Mouse (Mus musculus): ENCODE results near the gene Hspbap1. TPM values are rescaled to one million over a fixed set of nuclear protein-coding genes. Genes with fewer than 3 reads are reported as not detected.

The Hspbap1 gene
- polyA plus RNA-seq, 1 experiment from 2014 or later = 21.9 TPM

- Histone ChIP-seq H3K4me3 (replicated peaks) (no peak overlapping the region), H3K9me3 (no peaks in the 10 kb centered on the region), H3K27ac (no peak overlapping the region), H3K9ac (replicated peaks) (no peak overlapping the region), H3K36me3 (no peaks in the 10 kb centered on the region), H3K4me2 (replicated peaks) (no peak overlapping the region), H3K27me3 (peaks cover 31% of the 10 kb centered on the region), H3K4me1 (replicated peaks) (peaks cover 13% of the 10 kb centered on the region)
- WGBS = 83% methylated on average over 11 of the region's 11 CpGs
- no peak for ATAC-seq
Measured at GRCm38 (mm10) chr16:35867726-35868125, 97.6 kb downstream of the Hspbap1 start.

DNA sequence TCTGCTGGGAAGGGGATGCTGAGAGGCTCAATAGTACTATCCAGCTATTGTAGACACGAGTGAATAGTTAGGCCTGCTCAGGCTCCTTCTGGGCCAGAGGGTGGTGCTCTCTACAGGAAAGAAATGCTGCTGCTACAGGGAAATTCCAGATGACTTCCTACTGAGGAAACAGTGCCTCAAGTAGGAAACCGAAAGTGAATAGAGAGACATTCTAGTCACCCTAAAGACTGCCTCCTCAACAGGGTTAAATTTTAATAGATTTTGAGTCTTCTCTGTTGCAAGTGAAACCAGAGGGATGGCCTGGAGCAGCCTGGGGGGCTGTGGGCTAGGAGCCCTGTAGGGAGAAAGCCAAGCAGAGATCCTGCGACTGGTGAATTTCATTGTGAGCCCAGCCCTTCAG is 99.0 kb downstream of the Hspbap1 start:
- no peak for ATAC-seq
- Histone ChIP-seq H3K4me3 (replicated peaks) (no peak overlapping the region), H3K9ac (replicated peaks) (no peak overlapping the region), H3K36me3 (no peaks in the 10 kb centered on the region), H3K27me3 (peaks cover 38% of the 10 kb centered on the region), H3K4me1 (replicated peaks) (peaks cover 13% of the 10 kb centered on the region), H3K4me2 (replicated peaks) (no peak overlapping the region), H3K9me3 (no peaks in the 10 kb centered on the region), H3K27ac (no peak overlapping the region)
- 34% methylated on average over 3 of the region's 3 CpGs for WGBS

- Histone ChIP-seq H3K27ac (no peak overlapping the region), H3K9ac (replicated peaks) (no peak overlapping the region), H3K4me1 (replicated peaks) (peaks cover 13% of the 10 kb centered on the region), H3K4me3 (replicated peaks) (no peak overlapping the region), H3K27me3 (peaks cover 38% of the 10 kb centered on the region), H3K9me3 (no peaks in the 10 kb centered on the region), H3K4me2 (replicated peaks) (no peak overlapping the region), H3K36me3 (no peaks in the 10 kb centered on the region)
- WGBS = 77% methylated on average over 6 of the region's 6 CpGs
- no peak for ATAC-seq
Measured at GRCm38 (mm10) chr16:35869656-35870055, 99.5 kb downstream of the Hspbap1 start.

GRCm38 (mm10) chr16:35870581-35871047 is 100.4 kb downstream of the Hspbap1 start:
- peak overlapping the region; percentile 46 for H3K4me3 ChIP-seq (replicated peaks)
- H3K27me3 ChIP-seq = peaks cover 38% of the 10 kb centered on the region
- peaks cover 13% of the 10 kb centered on the region for H3K4me1 ChIP-seq (replicated peaks)
- H3K9me3 ChIP-seq = no peaks in the 10 kb centered on the region
- no peak for ATAC-seq
- under 1% methylated on average over 12 of the region's 12 CpGs for WGBS
- no peaks in the 10 kb centered on the region for H3K36me3 ChIP-seq
- no peak overlapping the region for H3K27ac ChIP-seq
- H3K9ac ChIP-seq (replicated peaks) = peak overlapping the region; percentile 56
- peak overlapping the region; percentile 70 for H3K4me2 ChIP-seq (replicated peaks)

GRCm38 (mm10) chr16:35871048-35871851 is 101.1 kb downstream of the Hspbap1 start, which contains the start of gene Parp14:
Parp14 (minus strand) TSS chr16:35871544.
- H3K4me3 ChIP-seq (replicated peaks) = peak within 1 kb of the TSS; percentile 46
- peak within 1 kb of the TSS; percentile 70 for H3K4me2 ChIP-seq (replicated peaks)
- H3K27ac ChIP-seq = no peak within 1 kb of the TSS
- peak within 1 kb of the TSS; percentile 56 for H3K9ac ChIP-seq (replicated peaks)
- H3K9me3 ChIP-seq = no peaks in the 10 kb centered on the region
- peak; percentile 68 for ATAC-seq
- H3K27me3 ChIP-seq = peaks cover 38% of the 10 kb centered on the region
- peaks cover 13% of the 10 kb centered on the region for H3K4me1 ChIP-seq (replicated peaks)
- no peaks in the 10 kb centered on the region for H3K36me3 ChIP-seq
- 1% methylated on average over 36 of the region's 38 CpGs for WGBS

GRCm38 (mm10) chr16:35871898-35872297 is 101.7 kb downstream of the Hspbap1 start:
- no peaks in the 10 kb centered on the region for H3K36me3 ChIP-seq
- 25% methylated on average over 12 of the region's 12 CpGs for WGBS
- H3K27me3 ChIP-seq = peaks cover 38% of the 10 kb centered on the region
- ATAC-seq = no peak
- peak overlapping the region; percentile 46; the same call in 1 of the 2 replicates for H3K4me3 ChIP-seq (replicated peaks)
- H3K4me2 ChIP-seq (replicated peaks) = peak overlapping the region; percentile 70
- H3K9ac ChIP-seq (replicated peaks) = no peak overlapping the region
- no peak overlapping the region for H3K27ac ChIP-seq
- H3K9me3 ChIP-seq = no peaks in the 10 kb centered on the region
- peaks cover 13% of the 10 kb centered on the region for H3K4me1 ChIP-seq (replicated peaks)

DNA sequence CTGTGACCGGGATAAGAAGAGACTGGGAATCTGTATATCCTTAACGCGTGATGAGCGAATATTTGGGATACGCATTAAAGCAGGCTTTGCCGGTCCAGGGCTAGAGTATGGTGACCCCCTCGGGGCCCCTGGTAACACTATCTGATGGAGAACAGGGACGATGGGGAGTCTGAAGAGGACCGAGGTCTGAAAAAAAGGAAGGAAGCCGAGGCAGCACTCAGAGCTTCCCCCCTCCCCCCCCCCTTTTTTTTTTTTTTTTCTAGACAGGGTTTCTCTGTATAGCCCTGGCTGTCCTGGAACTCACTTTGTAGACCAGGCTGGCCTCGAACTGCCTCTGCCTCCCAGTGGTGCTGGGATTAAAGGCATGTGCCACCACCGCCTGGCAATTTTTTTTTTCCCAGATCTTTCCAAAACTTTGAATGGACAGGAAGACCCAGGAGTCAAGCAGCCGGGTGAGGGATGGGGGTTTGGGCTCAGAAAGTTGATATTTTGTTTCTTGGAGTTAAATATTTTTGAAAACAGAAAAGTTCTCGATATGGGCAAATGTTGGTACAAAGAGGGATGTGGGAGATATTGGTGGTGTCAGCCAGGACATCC is 102.3 kb downstream of the Hspbap1 start:
- peaks cover 38% of the 10 kb centered on the region for H3K27me3 ChIP-seq
- H3K36me3 ChIP-seq = no peaks in the 10 kb centered on the region
- no peak overlapping the region for H3K4me3 ChIP-seq (replicated peaks)
- no peak overlapping the region for H3K9ac ChIP-seq (replicated peaks)
- ATAC-seq = no peak
- no peaks in the 10 kb centered on the region for H3K9me3 ChIP-seq
- no peak overlapping the region for H3K27ac ChIP-seq
- H3K4me1 ChIP-seq (replicated peaks) = peaks cover 13% of the 10 kb centered on the region
- H3K4me2 ChIP-seq (replicated peaks) = no peak overlapping the region
- 46% methylated on average over 14 of the region's 14 CpGs for WGBS

DNA sequence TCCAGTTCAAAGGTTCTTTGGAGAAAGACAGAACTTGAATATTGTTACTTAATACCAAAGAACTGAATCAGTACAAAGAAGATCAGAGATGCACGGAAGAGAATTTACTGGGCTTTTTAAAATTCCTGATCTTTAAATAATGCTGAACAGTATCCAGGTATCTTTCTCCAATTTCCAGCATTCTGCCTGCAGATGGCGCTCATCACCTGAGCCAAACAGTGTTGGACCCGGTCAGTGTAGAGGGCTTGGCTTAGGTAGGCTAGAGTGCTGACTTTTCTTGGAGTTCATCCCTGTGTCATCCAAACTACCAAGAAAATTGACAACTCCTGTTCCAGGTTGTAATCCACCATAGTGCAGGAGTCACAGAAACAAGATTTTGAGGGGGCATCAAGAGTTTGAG is 104.2 kb downstream of the Hspbap1 start:
- Histone ChIP-seq H3K9me3 (no peaks in the 10 kb centered on the region), H3K4me1 (replicated peaks) (peaks cover 13% of the 10 kb centered on the region), H3K27me3 (peaks cover 38% of the 10 kb centered on the region), H3K27ac (no peak overlapping the region), H3K9ac (replicated peaks) (no peak overlapping the region), H3K4me3 (replicated peaks) (no peak overlapping the region), H3K4me2 (replicated peaks) (no peak overlapping the region), H3K36me3 (no peaks in the 10 kb centered on the region)
- no peak for ATAC-seq
- WGBS = 34% methylated on average over 3 of the region's 3 CpGs

Other genes starting within 250 kb of the Hspbap1 start
- gene Sema5b, start 229.2 kb upstream of the Hspbap1 start, polyA plus RNA-seq (2015; fragmentation: Nextera tagmentation; extraction: Ambion mirVana) = 36.9 and 43.6 TPM in 2 replicates
- gene Dirc2, start 1.0 kb upstream of the Hspbap1 start, polyA plus RNA-seq (2015; fragmentation: Nextera tagmentation; extraction: Ambion mirVana) = 22.7 and 27.9 TPM in 2 replicates
- gene Parp14, start 101.2 kb downstream of the Hspbap1 start, polyA plus RNA-seq (2015; fragmentation: Nextera tagmentation; extraction: Ambion mirVana) = 0.24 and 0.35 TPM in 2 replicates
- gene Parp9, start 168.1 kb downstream of the Hspbap1 start, polyA plus RNA-seq (2015; fragmentation: Nextera tagmentation; extraction: Ambion mirVana) = 1.5 and 1.8 TPM in 2 replicates
- 1.3 and 1.4 TPM in 2 replicates for gene Dtx3l, start 168.8 kb downstream of the Hspbap1 start, polyA plus RNA-seq (2015; fragmentation: Nextera tagmentation; extraction: Ambion mirVana)
- gene Kpna1, start 208.4 kb downstream of the Hspbap1 start, polyA plus RNA-seq (2015; fragmentation: Nextera tagmentation; extraction: Ambion mirVana) = 79.8 and 84.1 TPM in 2 replicates